Mouse (Mus musculus): ENCODE measurements around the gene Fbxw20. TPM values are rescaled to one million over a fixed set of nuclear protein-coding genes. Genes with fewer than 3 reads are reported as not detected.

The Fbxw20 gene
- polyA plus RNA-seq, 1 experiment from 2014 or later: not detected

Other genes starting within 250 kb of the Fbxw20 start
- gene Ucn2, start 248.7 kb downstream of the Fbxw20 start, polyA plus RNA-seq (2014; fragmentation: Nextera tagmentation; extraction: Ambion mirVana): 0.24 TPM in 1 of 2 replicates, not detected in the other
- gene Pfkfb4, start 243.0 kb downstream of the Fbxw20 start, polyA plus RNA-seq (2014; fragmentation: Nextera tagmentation; extraction: Ambion mirVana): 23.2 and 27.9 TPM in 2 replicates
- 55.4 TPM in 2 replicates for gene Shisa5, start 196.2 kb downstream of the Fbxw20 start, polyA plus RNA-seq (2014; fragmentation: Nextera tagmentation; extraction: Ambion mirVana)
- gene Trex1, start 175.0 kb downstream of the Fbxw20 start, polyA plus RNA-seq (2014; fragmentation: Nextera tagmentation; extraction: Ambion mirVana): 12.4 and 13.4 TPM in 2 replicates
- gene Atrip, start 160.6 kb downstream of the Fbxw20 start, polyA plus RNA-seq (2014; fragmentation: Nextera tagmentation; extraction: Ambion mirVana): 31.4 and 34.8 TPM in 2 replicates
- gene Ccdc51, start 152.3 kb downstream of the Fbxw20 start, polyA plus RNA-seq (2014; fragmentation: Nextera tagmentation; extraction: Ambion mirVana): 10.7 and 13.1 TPM in 2 replicates
- 712 and 779 TPM in 2 replicates for gene Tma7, start 152.2 kb downstream of the Fbxw20 start, polyA plus RNA-seq (2014; fragmentation: Nextera tagmentation; extraction: Ambion mirVana)
- gene Plxnb1, start 139.4 kb downstream of the Fbxw20 start, polyA plus RNA-seq (2014; fragmentation: Nextera tagmentation; extraction: Ambion mirVana): 13.9 and 14.9 TPM in 2 replicates
- gene Fbxw21, start 72.7 kb downstream of the Fbxw20 start, polyA plus RNA-seq (2014; fragmentation: Nextera tagmentation; extraction: Ambion mirVana): not detected in 2 replicates
- not detected in 2 replicates for gene Fbxw13, start 38.8 kb downstream of the Fbxw20 start, polyA plus RNA-seq (2014; fragmentation: Nextera tagmentation; extraction: Ambion mirVana)
- gene Fbxw14, start 52.9 kb upstream of the Fbxw20 start, polyA plus RNA-seq (2014; fragmentation: Nextera tagmentation; extraction: Ambion mirVana): not detected in 2 replicates
- not detected in 2 replicates for gene Fbxw28, start 104.9 kb upstream of the Fbxw20 start, polyA plus RNA-seq (2014; fragmentation: Nextera tagmentation; extraction: Ambion mirVana)
- gene Fbxw22, start 169.5 kb upstream of the Fbxw20 start, polyA plus RNA-seq (2014; fragmentation: Nextera tagmentation; extraction: Ambion mirVana): not detected in 2 replicates
- gene Fbxw16, start 214.4 kb upstream of the Fbxw20 start, polyA plus RNA-seq (2014; fragmentation: Nextera tagmentation; extraction: Ambion mirVana): not detected in 2 replicates